Mouse (Mus musculus) C2C12 (cell line): ENCODE results near the gene Wfdc2.

ENCODE experiments used
- CTCF ChIP-seq: IDR thresholded peaks from one replicate; pipeline ENCODE4 v1.5.1; 2011; ENCODE audit not compliant: control insufficient read depth, insufficient read depth, insufficient read length
- FOSL1 ChIP-seq: IDR thresholded peaks from one replicate; pipeline ENCODE4 v1.8.0; 2011; ENCODE audit warnings: mild to moderate bottlenecking, low read length; ENCODE audit not compliant: poor library complexity, insufficient read depth, severe bottlenecking
- MAX ChIP-seq: IDR thresholded peaks from one replicate; pipeline ENCODE4 v1.6.1; 2011; ENCODE audit warnings: mild to moderate bottlenecking, control low read depth
- MYOD1 ChIP-seq: IDR thresholded peaks from one replicate; pipeline ENCODE4 v1.6.1; 2011; ENCODE audit warnings: low read depth; ENCODE audit not compliant: control insufficient read depth, insufficient read length
- MYOG ChIP-seq: IDR thresholded peaks from one replicate; pipeline ENCODE4 v1.6.1; 2011; ENCODE audit not compliant: control insufficient read depth, insufficient read length; ENCODE audit errors: extremely low read depth
- USF1 ChIP-seq: IDR thresholded peaks from one replicate; pipeline ENCODE4 v1.6.1; 2011; ENCODE audit warnings: low read depth, mild to moderate bottlenecking, control low read depth, moderate library complexity

DNA sequence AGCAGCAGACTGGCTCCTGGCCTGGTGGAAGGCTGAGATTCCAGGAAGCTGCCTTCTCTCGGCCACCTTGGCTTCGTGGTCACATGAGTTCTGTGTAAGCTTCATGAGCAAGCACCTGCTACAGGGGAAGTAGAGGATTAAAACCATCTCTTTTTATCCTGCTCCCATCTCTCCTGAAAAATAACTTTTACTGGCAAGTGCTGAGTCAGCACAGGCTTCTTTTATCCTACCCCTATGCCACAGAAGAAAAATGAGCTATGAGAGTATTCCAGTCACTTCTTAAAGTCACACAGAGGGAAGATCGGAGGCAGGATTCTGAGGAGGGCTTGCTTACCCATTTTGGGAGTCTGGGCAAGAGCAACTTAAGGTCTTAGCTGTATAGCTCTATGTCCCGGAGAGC is 25.2 kb upstream of the Wfdc2 start:
- TF ChIP-seq CTCF (no peak), MAX (no peak), FOSL1 (no peak), MYOG (no peak), USF1 (no peak), MYOD1 (no peak)
